Mouse (Mus musculus) kidney, adult 2 months (tissue): ENCODE measurements at regions not wholly inside any gene's neighbourhood (a gene's known extent, or its start where the extent isn't known, plus 50 kb on each side); places are given as distances from the start of the nearest gene placed in this dataset.

Experiments used
- CTCF ChIP-seq: fragments of 200-500 bp; conservative IDR thresholded peaks from 2 replicates; pipeline ENCODE4 v1.5.1; 2011; ENCODE audit warnings: low read depth, mild to moderate bottlenecking, control low read depth, low read length, moderate library complexity, mixed read lengths; ENCODE audit not compliant: insufficient read depth, insufficient read length
- POLR2A ChIP-seq: fragments of 200-500 bp; IDR thresholded peaks from one replicate; pipeline ENCODE4 v1.6.1; 2011; ENCODE audit warnings: low read depth, low read length, control low read depth

DNA sequence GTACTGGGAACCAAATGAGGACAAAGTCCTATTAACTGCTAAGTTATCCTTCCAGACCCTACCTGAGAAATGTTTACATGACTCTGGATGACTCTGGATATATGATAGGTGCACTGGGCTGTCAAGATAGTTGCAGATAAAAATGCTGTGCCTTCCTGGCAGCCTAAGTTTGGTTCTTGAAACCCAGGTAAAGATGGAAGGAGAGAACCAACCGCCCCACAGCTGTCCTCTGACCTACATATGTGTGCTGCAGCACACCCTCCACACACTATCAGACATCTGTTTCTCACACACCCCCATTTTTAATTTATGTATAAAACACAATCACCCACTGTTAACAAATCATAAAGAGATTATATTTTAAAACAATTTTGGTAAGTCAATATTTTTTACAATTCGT, 533.4 kb upstream of the Nrp1 start:
- no peak for TF ChIP-seq CTCF
- no peak for TF ChIP-seq POLR2A
